Mouse (Mus musculus) liver, embryonic 16.5 days (tissue): ENCODE data around the gene Slco3a1. TPM values are rescaled to one million over a fixed set of nuclear protein-coding genes. Genes with fewer than 3 reads are reported as not detected.

Source experiments
- ATAC-seq: fragments of 200-750 bp; cut with Nextera tagmentation; 2 replicates; pipeline ENCODE4 v1.8.0; 2017; ENCODE audit warnings: low read depth, mild to moderate bottlenecking, moderate number of reproducible peaks, moderate library complexity
- H3K27ac ChIP-seq: fragments of 300-500 bp; sonication (generic); 2 replicates; pipeline ENCODE4 v1.5.1; 2014; ENCODE audit warnings: mild to moderate bottlenecking, low read length
- H3K27me3 ChIP-seq: fragments of 300-500 bp; sonication (generic); 2 replicates; pipeline ENCODE4 v1.6.1; 2014; ENCODE audit warnings: low read depth, low read length, mixed read lengths; ENCODE audit not compliant: control insufficient read depth, insufficient read depth
- H3K36me3 ChIP-seq: fragments of 300-500 bp; sonication (generic); 2 replicates; pipeline ENCODE4 v1.6.1; 2014; ENCODE audit warnings: mild to moderate bottlenecking; ENCODE audit not compliant: control insufficient read depth, insufficient read depth
- H3K4me1 ChIP-seq: fragments of 300-500 bp; sonication (generic); 2 replicates; pipeline ENCODE4 v1.6.1; 2014; ENCODE audit warnings: low read depth, low read length, mixed read lengths; ENCODE audit not compliant: control insufficient read depth
- H3K4me2 ChIP-seq: fragments of 300-500 bp; sonication (generic); 2 replicates; pipeline ENCODE4 v1.6.1; 2014; ENCODE audit warnings: low read depth, low read length, mixed read lengths
- H3K4me3 ChIP-seq: fragments of 300-500 bp; sonication (generic); 2 replicates; pipeline ENCODE4 v1.5.1; 2014; ENCODE audit warnings: low read depth, mild to moderate bottlenecking, low read length
- H3K9ac ChIP-seq: fragments of 300-500 bp; sonication (generic); 2 replicates; pipeline ENCODE4 v1.6.1; 2014; ENCODE audit warnings: low read depth, low read length
- H3K9me3 ChIP-seq: fragments of 300-500 bp; sonication (generic); replicated peaks from 2 replicates; pipeline ENCODE4 v1.6.1; 2016; ENCODE audit warnings: low read length; ENCODE audit not compliant: control insufficient read depth
- WGBS: fragments of 180-500 bp; shearing (Covaris S2); extraction: QIAGEN DNeasy Blood & Tissue Kit; methylation state at CpG from one replicate; pipeline ENCODE4 v1.1.7; 2014; ENCODE audit not compliant: insufficient replicate concordance; 5-methylcytosine and 5-hydroxymethylcytosine counted together
- polyA plus RNA-seq: library from polyadenylated mRNA; unstranded; fragments of >200 nt; fragmentation: Nextera tagmentation; extraction: Ambion mirVana; gene quantifications from 2 replicates; pipeline ENCODE4 v1.2.1, GENCODE M21; 2015

The Slco3a1 gene
- polyA plus RNA-seq, 1 experiment from 2014 or later = 1.2 TPM

DNA sequence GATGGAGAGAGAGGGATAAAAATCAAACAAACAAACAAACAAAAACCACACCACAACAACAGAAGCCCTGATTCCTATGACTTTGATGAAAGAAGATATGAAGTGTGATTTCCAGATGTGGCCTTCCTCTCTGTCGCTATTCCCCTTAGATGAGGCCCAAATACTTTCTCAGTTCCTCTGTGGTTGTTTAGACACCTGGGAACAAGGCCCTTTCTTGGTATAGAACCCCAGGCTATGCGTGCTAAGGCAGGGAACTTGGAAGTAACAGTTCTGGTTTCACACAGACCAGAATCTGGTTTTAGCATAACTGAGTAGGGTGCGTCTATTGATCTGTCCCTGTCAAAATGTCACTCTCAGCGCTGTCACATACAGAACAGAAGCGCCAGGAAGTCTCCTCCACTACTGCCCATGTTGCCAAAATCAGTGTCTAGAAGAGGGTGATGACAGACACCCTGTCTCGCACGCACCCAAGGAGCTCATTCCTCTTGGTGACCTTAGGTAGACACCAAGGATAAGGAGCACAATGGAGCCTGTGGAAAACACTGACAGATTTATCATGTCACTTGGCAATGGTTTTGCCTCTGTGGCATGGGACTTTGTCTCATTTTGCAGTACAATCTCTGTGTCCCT is 23.0 kb downstream of the Slco3a1 start:
- H3K36me3 ChIP-seq = no peaks in the 10 kb centered on the region
- ATAC-seq = no peak
- no peaks in the 10 kb centered on the region for H3K9me3 ChIP-seq
- H3K27me3 ChIP-seq = no peaks in the 10 kb centered on the region
- no peak overlapping the region for H3K27ac ChIP-seq
- WGBS = 58% methylated on average over 7 of the region's 7 CpGs
- H3K9ac ChIP-seq = no peak overlapping the region
- H3K4me3 ChIP-seq = no peak overlapping the region
- no peaks in the 10 kb centered on the region for H3K4me1 ChIP-seq
- H3K4me2 ChIP-seq = no peak overlapping the region

DNA sequence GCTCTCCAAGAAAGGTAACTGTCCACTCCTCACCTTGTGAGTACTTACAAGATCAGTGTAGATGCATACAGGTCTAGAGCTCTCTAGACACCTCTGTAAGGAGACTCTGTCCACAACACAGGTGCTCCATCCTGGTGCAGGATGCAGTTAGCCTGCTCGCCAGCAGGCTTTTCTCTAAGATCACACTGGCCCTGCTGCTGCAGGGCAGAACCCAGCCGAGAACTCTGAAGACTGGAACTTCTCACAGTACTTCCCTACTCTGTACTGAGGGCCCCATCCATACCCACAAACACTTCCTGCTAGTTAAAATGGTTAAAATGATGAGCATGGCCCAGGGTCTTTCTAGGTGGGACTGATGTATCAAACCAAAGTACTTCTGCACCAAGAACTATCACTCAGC is 24.7 kb downstream of the Slco3a1 start:
- no peak overlapping the region for H3K4me3 ChIP-seq
- 20% methylated on average over 2 of the region's 2 CpGs for WGBS

DNA sequence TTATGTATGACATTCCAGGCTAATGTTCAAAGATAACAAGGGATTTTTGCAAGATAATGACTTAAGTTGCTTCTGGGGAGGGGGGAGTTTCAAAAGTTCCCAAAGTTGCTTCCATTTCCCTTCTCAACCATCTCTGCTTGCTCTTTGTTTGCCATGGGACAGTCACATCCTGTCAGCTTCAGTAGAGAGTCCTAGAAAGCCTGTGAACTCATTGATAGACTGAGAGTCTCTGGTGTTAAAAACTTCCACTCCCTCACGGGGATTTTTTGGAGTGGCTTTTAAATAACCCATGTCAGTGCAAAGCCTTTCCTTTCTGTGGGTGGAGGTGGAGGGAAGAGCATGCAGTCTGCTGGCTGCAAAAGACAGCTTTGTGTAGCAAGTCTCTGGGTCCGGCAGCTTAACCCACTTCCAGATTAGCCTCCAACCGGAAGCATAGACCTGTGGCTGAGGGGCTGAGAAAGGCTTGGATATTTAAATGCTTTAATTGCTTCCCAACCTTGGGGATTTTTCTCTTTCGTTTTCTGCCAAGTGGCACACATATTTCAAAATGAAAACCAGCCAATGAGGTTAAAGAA is 25.3 kb downstream of the Slco3a1 start:
- H3K36me3 ChIP-seq = no peaks in the 10 kb centered on the region
- no peaks in the 10 kb centered on the region for H3K4me1 ChIP-seq
- H3K9ac ChIP-seq = no peak overlapping the region
- no peaks in the 10 kb centered on the region for H3K27me3 ChIP-seq
- H3K4me2 ChIP-seq = no peak overlapping the region
- 24% methylated on average over 4 of the region's 4 CpGs for WGBS
- no peak overlapping the region for H3K27ac ChIP-seq
- no peaks in the 10 kb centered on the region for H3K9me3 ChIP-seq
- ATAC-seq = no peak
- no peak overlapping the region for H3K4me3 ChIP-seq

More for the DNA sequence above, 24.7 kb downstream of the Slco3a1 start:
- Histone ChIP-seq H3K9me3 (no peaks in the 10 kb centered on the region), H3K9ac (no peak overlapping the region), H3K27ac (no peak overlapping the region), H3K4me2 (no peak overlapping the region), H3K36me3 (no peaks in the 10 kb centered on the region), H3K4me1 (no peaks in the 10 kb centered on the region), H3K27me3 (no peaks in the 10 kb centered on the region)
- ATAC-seq = no peak

DNA sequence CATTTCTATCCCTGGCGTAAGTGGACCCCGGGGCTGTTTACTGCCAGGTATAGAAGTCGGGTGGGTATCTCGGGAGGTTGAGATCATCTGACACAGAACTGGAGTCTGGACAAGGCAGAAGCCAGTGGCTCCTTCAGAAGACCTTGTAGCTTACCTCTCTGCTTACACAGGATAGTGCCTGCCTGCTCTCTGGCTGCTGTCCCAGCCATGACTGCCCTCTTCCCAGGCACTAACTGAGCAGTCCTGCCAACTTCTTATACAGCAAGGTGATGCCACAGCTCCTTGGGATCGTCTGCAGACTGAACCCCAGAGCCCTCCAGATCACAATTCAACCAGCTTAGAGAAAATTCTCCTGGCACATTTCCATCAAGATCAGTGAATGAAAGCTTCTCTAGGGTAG is 26.4 kb downstream of the Slco3a1 start:
- no peak overlapping the region for H3K27ac ChIP-seq
- 67% methylated on average over 5 of the region's 5 CpGs for WGBS
- H3K4me1 ChIP-seq = no peaks in the 10 kb centered on the region
- H3K4me3 ChIP-seq = no peak overlapping the region
- no peak overlapping the region for H3K4me2 ChIP-seq
- no peaks in the 10 kb centered on the region for H3K36me3 ChIP-seq
- ATAC-seq = no peak
- H3K27me3 ChIP-seq = no peaks in the 10 kb centered on the region
- H3K9me3 ChIP-seq = no peaks in the 10 kb centered on the region
- H3K9ac ChIP-seq = no peak overlapping the region

DNA sequence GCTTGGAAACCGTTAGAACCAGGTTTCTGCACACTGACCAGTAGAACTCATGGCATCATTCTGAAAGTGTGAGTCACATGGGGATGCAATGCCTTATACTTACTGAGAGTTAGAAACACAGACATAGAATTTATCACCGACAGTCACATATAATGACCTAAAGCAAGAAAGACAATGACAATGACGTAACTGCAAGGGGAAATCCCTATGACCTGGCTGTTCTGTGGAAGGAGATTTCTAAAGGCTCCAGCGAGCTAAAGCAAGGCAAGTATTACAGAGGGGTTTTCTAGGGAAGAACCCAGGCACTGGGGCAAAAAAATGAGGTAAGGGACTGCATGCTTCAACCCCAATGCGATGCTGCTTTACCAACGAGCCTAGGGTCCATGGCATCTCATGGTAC is 26.9 kb downstream of the Slco3a1 start:
- Histone ChIP-seq H3K4me1 (no peaks in the 10 kb centered on the region), H3K27ac (no peak overlapping the region), H3K27me3 (no peaks in the 10 kb centered on the region), H3K36me3 (no peaks in the 10 kb centered on the region), H3K4me2 (no peak overlapping the region), H3K4me3 (no peak overlapping the region), H3K9ac (no peak overlapping the region), H3K9me3 (no peaks in the 10 kb centered on the region)
- WGBS = 57% methylated on average over 6 of the region's 6 CpGs
- no peak for ATAC-seq

DNA sequence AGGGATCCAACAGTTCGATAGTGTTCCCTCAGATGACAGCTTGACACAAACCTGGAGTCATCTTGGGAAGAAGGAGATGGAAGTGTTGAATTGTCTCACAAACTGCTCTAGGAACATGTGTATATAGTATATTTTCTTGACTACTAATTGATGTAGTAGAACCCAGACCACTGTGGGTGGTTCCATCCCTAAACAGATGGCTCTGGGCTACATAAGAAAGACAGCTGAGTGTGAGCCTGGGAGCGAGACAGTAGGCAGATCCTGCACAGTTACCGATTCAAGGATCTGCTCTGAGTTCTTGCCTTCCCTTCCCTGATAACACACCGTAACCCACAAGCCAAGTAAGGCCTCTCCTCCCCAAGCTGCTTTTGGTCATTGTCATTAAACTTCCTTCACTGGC is 28.6 kb downstream of the Slco3a1 start:
- H3K4me2 ChIP-seq = no peak overlapping the region
- no peaks in the 10 kb centered on the region for H3K9me3 ChIP-seq
- no peaks in the 10 kb centered on the region for H3K27me3 ChIP-seq
- WGBS = 31% methylated on average over 4 of the region's 4 CpGs
- no peak overlapping the region for H3K27ac ChIP-seq
- ATAC-seq = no peak
- no peak overlapping the region for H3K4me3 ChIP-seq
- H3K4me1 ChIP-seq = no peaks in the 10 kb centered on the region
- H3K9ac ChIP-seq = no peak overlapping the region
- H3K36me3 ChIP-seq = no peaks in the 10 kb centered on the region

DNA sequence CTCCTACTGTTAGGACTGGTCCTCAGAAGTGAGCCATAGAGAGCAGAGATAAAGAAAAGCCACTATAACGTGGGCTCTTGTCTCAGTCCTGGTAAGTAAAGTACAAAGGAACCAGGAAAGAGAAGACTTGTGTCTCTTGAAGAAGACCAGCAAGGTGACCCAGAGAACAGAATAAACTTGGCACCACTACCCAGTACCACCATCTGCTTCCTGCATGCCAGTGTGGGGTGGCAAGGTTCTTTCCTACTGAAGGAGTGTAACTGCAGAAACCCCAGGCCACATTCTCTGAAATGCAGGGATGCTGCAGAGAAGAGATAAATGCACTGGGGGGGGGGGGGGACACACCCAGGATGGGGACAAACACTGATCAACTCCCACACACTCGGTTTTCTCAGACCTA is 29.0 kb downstream of the Slco3a1 start:
- WGBS = 16% methylated on average over 2 of the region's 2 CpGs
- H3K27me3 ChIP-seq = no peaks in the 10 kb centered on the region
- no peak for ATAC-seq
- no peak overlapping the region for H3K4me3 ChIP-seq
- H3K36me3 ChIP-seq = no peaks in the 10 kb centered on the region
- no peaks in the 10 kb centered on the region for H3K9me3 ChIP-seq
- no peak overlapping the region for H3K4me2 ChIP-seq
- no peak overlapping the region for H3K27ac ChIP-seq
- H3K4me1 ChIP-seq = no peaks in the 10 kb centered on the region
- H3K9ac ChIP-seq = no peak overlapping the region

DNA sequence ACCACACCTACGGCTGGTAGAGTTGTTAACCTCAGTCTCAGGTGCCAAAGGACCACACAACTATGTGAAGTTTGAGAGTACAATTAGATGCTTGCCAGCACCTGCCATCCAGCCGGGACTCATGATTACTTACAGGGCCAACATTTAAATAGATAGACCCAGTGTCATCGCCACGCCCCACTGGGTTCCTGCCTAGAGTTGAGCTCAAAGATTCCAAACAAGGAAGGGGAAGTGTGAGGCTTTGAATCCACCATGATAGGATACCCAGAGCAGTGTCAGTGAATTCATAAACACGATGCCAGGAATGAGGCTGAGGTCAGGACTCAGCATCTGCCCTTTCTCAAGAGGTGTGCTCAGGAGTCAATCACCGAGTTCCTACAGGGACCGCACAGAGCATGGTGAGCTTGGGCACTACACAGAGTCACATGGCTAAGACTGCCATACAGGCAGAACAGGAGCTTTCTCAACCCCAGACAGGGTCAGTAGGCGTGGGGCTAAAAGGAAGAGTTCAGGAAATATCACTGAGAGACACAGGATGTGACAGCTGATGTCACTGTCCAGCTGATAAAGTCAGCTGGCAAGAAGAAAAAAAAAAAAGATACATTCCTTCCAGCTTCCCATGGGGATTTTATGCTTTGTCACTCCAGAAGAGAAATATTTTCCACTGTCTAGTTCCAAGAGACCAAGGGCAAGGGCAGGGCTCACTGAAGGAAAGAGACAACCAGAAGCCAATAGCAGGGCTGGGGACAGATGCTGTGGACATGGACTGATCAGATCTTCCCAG is 30.2 kb downstream of the Slco3a1 start:
- H3K4me3 ChIP-seq = no peak overlapping the region
- no peaks in the 10 kb centered on the region for H3K36me3 ChIP-seq
- no peak for ATAC-seq
- no peak overlapping the region for H3K9ac ChIP-seq
- no peak overlapping the region for H3K27ac ChIP-seq
- H3K27me3 ChIP-seq = no peaks in the 10 kb centered on the region
- WGBS = 57% methylated on average over 8 of the region's 8 CpGs
- H3K4me1 ChIP-seq = no peaks in the 10 kb centered on the region
- H3K4me2 ChIP-seq = no peak overlapping the region
- H3K9me3 ChIP-seq = no peaks in the 10 kb centered on the region

DNA sequence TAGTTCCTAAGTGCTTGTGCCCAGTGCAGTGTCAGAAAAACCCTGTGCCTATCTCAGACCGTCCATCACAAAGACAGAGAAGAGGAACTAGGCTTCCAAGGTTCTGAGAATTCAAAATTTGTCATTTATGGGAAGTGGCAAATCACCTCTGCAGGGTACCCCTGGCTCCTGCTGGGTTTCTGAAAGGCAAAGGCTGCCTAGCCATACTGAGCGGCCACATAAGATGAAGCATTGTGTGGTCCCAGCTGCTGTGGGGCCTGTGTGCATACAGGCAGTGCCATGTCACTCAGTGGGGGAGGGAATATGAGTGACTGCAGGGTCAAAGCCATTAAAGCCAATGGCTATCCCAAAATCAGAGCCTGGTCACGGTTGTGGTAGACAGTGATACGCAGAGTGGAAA is 31.5 kb downstream of the Slco3a1 start:
- no peak overlapping the region for H3K4me2 ChIP-seq

More for the DNA sequence above, 31.5 kb downstream of the Slco3a1 start:
- H3K27ac ChIP-seq = no peak overlapping the region
- H3K4me1 ChIP-seq = no peaks in the 10 kb centered on the region
- no peak for ATAC-seq
- 48% methylated on average over 4 of the region's 4 CpGs for WGBS
- H3K27me3 ChIP-seq = no peaks in the 10 kb centered on the region
- H3K4me3 ChIP-seq = no peak overlapping the region
- H3K9ac ChIP-seq = no peak overlapping the region
- no peaks in the 10 kb centered on the region for H3K9me3 ChIP-seq
- H3K36me3 ChIP-seq = no peaks in the 10 kb centered on the region
